Mouse (Mus musculus) lung, adult 2 months (tissue): ENCODE data around the gene Zfp1. TPM values are rescaled to one million over a fixed set of nuclear protein-coding genes. Genes with fewer than 3 reads are reported as not detected.

ENCODE experiments used
- DNase-seq: peaks from one replicate; pipeline ENCODE4 v3.0.0; 2022
- H3K4me1 ChIP-seq: fragments of 200-500 bp; 2 replicates; pipeline ENCODE4 v1.6.1; 2011; ENCODE audit warnings: low read length; ENCODE audit not compliant: control insufficient read depth, insufficient read depth
- H3K4me3 ChIP-seq: fragments of 200-500 bp; replicated peaks from 2 replicates; pipeline ENCODE3; 2011; ENCODE audit warnings: low read depth, mild to moderate bottlenecking, control low read depth, low read length; ENCODE audit errors: extremely low read depth
- CTCF ChIP-seq: fragments of 200-500 bp; IDR thresholded peaks from 2 replicates; pipeline ENCODE4 v1.5.1; 2011; ENCODE audit warnings: mild to moderate bottlenecking, low read length, control low read depth; ENCODE audit not compliant: insufficient read depth
- POLR2A ChIP-seq: fragments of 200-500 bp; IDR thresholded peaks from 2 replicates; pipeline ENCODE4 v1.6.1; 2011; ENCODE audit warnings: low read depth, mild to moderate bottlenecking, control low read depth, low read length, borderline replicate concordance; ENCODE audit errors: extremely low read depth
- WGBS: fragments of 180-500 bp; shearing (Covaris S2); methylation state at CpG from one replicate; pipeline ENCODE4 v1.1.7; 2018; 5-methylcytosine and 5-hydroxymethylcytosine counted together
- polyA plus RNA-seq: library from polyadenylated mRNA; depleted of rRNA; stranded (reverse); fragments of >200 nt; gene quantifications from 2 replicates; pipeline ENCODE4 v1.2.3, GENCODE M21; 2012

Zfp1 gene
- polyA plus RNA-seq, 1 experiment: 4.8 TPM

GRCm38 (mm10) chr8:111704585-111704984, 61.4 kb downstream of the Zfp1 start:
- TF ChIP-seq CTCF: no peak
- TF ChIP-seq POLR2A: no peak
- whole genome bisulfite sequencing: 90% methylated on average over 12 of the region's 12 CpGs
- no peaks in the 10 kb centered on the region for H3K4me1 ChIP-seq
- DNase-seq: no peak
- H3K4me3 ChIP-seq: no peak overlapping the region

DNA sequence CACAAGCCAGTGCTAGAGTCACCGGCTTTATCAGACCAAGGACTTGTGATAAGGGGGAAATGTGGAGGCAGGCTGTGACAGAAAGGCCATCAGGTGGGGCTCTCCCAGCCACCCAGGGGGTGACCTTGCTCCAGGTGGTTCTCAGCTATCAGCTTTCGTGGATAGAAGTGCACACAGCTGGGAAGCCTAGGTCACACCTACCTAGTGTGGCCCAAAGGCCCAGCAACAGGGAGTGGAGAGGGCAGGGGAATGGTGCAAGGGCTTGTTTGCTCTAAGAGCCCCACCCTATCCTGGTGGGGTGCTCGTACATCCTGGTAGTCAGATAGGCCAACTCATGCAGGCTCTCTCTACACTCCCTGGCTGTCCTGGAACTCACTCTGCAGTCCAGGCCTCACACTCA, 62.0 kb downstream of the Zfp1 start:
- 26% methylated on average over 3 of the region's 3 CpGs for WGBS
- Histone ChIP-seq H3K4me3 (no peak overlapping the region), H3K4me1 (no peaks in the 10 kb centered on the region)
- no peak for DNase-seq
- TF ChIP-seq POLR2A: no peak
- TF ChIP-seq CTCF: no peak

GRCm38 (mm10) chr8:111705699-111706098, 62.5 kb downstream of the Zfp1 start:
- WGBS: 61% methylated on average over 5 of the region's 5 CpGs
- TF ChIP-seq CTCF (no peak), POLR2A (no peak)
- DNase-seq: no peak
- Histone ChIP-seq H3K4me3 (no peak overlapping the region), H3K4me1 (no peaks in the 10 kb centered on the region)

DNA sequence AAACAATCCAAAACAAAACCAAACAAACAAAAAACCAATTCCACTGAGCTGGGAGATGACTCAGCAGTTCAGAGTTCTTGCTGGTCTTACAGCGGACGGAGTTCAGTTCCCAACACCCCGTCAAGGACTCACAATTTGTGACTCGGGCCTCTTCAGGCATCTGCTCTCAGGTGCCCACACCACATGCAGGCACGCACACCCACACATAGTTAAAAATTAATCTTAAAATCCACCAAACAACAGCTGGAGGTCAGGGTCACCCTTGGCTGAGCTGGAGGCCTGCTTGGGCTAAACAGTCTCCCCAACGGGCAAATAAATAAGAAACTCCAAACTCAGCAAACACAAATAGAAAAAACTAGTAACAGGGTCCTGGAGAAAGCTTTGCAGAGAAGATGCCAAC, 65.1 kb downstream of the Zfp1 start:
- DNase-seq: no peak
- H3K4me3 ChIP-seq: no peak overlapping the region
- no peaks in the 10 kb centered on the region for H3K4me1 ChIP-seq
- 57% methylated on average over 6 of the region's 6 CpGs for WGBS
- TF ChIP-seq CTCF (no peak), POLR2A (no peak)

DNA sequence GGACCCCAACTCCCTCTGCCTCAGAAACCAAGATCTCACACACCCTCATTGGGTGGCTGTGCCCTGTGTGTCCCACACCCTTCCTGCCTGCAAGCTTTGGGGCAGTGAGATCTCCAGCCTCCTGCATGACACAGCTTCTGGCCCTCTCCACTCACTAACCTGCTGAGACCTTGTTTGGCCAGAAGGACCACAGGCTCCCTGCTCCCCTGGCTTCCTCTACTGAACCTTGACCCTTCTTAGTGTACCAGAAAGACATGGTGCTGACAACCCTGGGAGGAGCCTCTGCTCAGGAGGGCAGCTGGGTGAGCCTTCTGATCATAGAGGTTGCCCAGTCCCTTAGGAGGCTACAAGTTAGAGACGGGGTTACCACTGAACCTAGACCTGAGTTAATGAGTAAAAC, 66.0 kb downstream of the Zfp1 start:
- TF ChIP-seq POLR2A (no peak), CTCF (no peak)
- Histone ChIP-seq H3K4me1 (no peaks in the 10 kb centered on the region), H3K4me3 (no peak overlapping the region)
- no peak for DNase-seq
- WGBS: 84% methylated on average over 1 of the region's 1 CpGs

- 85% methylated on average over 20 of the region's 20 CpGs for WGBS
- no peak for TF ChIP-seq CTCF
- no peak for TF ChIP-seq POLR2A
- no peak overlapping the region for H3K4me3 ChIP-seq
- no peak for DNase-seq
- H3K4me1 ChIP-seq: no peaks in the 10 kb centered on the region
Measured at GRCm38 (mm10) chr8:111710777-111711485, 67.7 kb downstream of the Zfp1 start.

DNA sequence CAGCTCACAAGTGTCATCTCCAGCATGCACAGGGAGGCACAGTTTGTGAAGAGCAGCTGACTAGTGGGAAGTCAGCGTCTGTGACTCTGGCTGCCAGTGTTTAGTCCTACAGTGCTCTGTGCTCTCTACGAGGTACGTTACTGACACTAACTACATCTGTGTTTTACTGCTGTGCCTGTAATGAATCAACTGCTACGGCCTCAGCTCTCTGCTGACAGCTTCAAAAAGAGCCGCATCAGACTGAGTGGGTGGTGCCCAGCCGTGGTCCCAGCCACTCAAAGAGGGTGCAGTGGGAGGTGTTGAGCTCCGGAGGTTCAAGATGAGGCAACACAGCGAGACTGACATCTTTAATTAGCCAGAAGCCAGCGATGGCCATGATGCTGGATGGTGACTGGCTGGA, 68.9 kb downstream of the Zfp1 start:
- Histone ChIP-seq H3K4me3 (no peak overlapping the region), H3K4me1 (peaks cover 3% of the 10 kb centered on the region)
- DNase-seq: no peak
- TF ChIP-seq CTCF (no peak), POLR2A (no peak)
- 76% methylated on average over 9 of the region's 9 CpGs for WGBS

GRCm38 (mm10) chr8:111712588-111712987, 69.4 kb downstream of the Zfp1 start:
- peak; percentile 63 for DNase-seq
- TF ChIP-seq CTCF (peak; percentile 85), POLR2A (no peak)
- H3K4me1 ChIP-seq: peaks cover 8% of the 10 kb centered on the region
- H3K4me3 ChIP-seq: no peak overlapping the region
- 73% methylated on average over 6 of the region's 6 CpGs for WGBS

DNA sequence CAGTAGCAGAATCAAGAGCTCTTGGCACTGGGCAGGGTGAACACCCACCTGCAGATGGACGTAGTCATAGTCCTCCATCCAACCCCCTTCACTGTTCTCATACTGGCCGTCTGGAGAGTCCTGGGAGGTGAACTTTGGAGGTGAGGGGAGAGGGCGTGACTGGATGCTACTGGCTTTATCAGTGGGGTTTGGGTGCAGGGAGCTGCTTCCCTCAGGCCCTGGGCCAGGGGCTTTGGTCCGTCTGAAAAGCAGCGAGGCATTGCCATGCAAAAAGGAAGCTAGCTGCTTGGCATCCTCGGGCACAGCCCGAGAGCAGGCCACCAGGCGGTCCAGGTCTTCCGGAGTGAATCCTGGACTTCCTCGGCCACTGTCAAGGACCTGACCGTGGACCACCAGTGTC, 70.1 kb downstream of the Zfp1 start:
- no peak for DNase-seq
- TF ChIP-seq CTCF: no peak
- TF ChIP-seq POLR2A: no peak
- Histone ChIP-seq H3K4me3 (no peak overlapping the region), H3K4me1 (peaks cover 13% of the 10 kb centered on the region)
- 89% methylated on average over 11 of the region's 11 CpGs for WGBS

- WGBS: 93% methylated on average over 25 of the region's 25 CpGs
- DNase-seq: no peak
- TF ChIP-seq POLR2A: no peak
- TF ChIP-seq CTCF: no peak
- Histone ChIP-seq H3K4me1 (peaks cover 13% of the 10 kb centered on the region), H3K4me3 (no peak overlapping the region)
Measured at GRCm38 (mm10) chr8:111713817-111714216, 70.6 kb downstream of the Zfp1 start.
